Mouse (Mus musculus): ENCODE measurements around the gene Cabp4. TPM values are rescaled to one million over a fixed set of nuclear protein-coding genes. Genes with fewer than 3 reads are reported as not detected.
"Not testable (repeated sequence)": the region's sequence is repeated elsewhere in the genome, so short reads cannot be mapped to it uniquely, and the experiment has no call there.

Gene Cabp4
- polyA plus RNA-seq, 1 experiment from 2014 or later: 0.31 TPM

DNA sequence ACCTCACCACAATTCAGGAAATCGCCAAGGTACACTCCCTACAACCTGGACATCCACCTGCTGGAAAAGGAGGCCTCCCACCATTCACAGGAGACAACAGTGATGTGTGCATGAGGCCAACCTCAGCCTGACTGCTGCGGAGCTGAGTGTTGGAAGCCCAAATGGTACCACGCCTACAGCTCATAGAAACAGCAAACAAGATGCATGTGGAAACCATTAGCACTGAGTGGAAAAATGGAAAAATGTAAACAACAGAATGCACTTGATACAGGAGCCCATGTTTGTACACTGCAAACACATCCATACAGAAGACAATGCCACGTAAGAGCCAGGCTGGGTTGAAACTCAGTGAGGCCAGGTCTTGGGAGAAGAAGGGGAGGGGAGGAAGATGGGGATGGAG lies 19.4 kb downstream of the Cabp4 start:
- H3K9me3 ChIP-seq (ENCODE audit: control insufficient read depth, low read length): no peaks in the 10 kb centered on the region
- no peak overlapping the region for H3K4me2 ChIP-seq (ENCODE audit: low read depth, low read length)
- H3K4me1 ChIP-seq (ENCODE audit: control insufficient read depth, insufficient read depth, low read length): peaks cover 13% of the 10 kb centered on the region
- 89% methylated on average over 4 of the region's 4 CpGs for WGBS
- no peak overlapping the region for H3K27ac ChIP-seq (ENCODE audit: low read depth, low read length)
- no peak overlapping the region for H3K9ac ChIP-seq (replicated peaks; ENCODE audit: low read depth, low read length)
- H3K27me3 ChIP-seq (ENCODE audit: control insufficient read depth, insufficient read depth, low read length): no peaks in the 10 kb centered on the region
- no peak overlapping the region for H3K4me3 ChIP-seq (ENCODE audit: low read depth, low read length)
- no peak for ATAC-seq (ENCODE audit: low read depth)
- H3K36me3 ChIP-seq (ENCODE audit: control insufficient read depth, insufficient read depth, low read length): peaks cover 10% of the 10 kb centered on the region; the same call in 1 of the 2 replicates

DNA sequence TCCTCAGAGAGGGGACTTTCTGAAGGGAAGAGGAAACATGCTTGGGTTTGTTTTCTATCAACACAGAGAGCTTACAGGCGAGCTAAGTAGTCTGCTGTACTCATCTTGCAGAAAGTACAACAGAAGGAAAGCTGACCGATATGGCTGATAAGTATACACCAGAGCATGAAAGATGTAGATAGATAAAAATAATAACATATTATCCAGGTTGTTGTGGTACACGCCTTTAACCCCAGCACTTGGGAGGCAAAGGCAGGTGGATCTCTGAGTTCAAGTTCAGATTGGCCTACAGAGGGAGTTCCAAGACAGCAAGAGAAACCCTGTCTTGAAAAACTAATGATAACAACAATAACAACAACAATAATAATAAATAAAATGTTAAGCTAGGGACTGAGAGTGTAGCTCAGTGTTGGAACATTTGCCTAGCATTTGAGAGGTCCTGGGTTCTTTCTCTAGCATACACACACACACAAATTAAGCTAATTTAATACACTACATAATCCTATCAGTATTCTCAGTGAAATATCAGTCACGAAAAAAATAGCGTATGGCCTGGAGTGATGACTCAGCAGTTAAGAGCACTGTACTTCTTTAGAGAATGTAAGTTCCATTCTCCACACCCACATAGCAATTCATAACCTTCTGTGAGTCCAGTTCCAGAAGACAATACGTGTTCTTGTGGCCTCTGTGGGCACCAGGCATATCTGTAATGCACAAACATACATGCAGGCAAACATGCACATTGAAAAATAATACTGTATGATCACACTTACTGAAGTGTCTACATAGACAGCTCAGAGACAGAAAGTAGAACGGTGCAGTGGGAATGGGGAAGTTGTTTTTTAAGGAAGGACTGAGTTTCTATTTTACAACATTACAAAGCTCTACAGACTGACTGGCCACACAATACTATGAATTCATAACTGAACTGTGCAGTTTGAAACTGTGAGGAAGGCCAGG lies 21.1 kb downstream of the Cabp4 start:
- H3K4me3 ChIP-seq (ENCODE audit: low read depth, low read length): no peak overlapping the region
- H3K9ac ChIP-seq (replicated peaks; ENCODE audit: low read depth, low read length): no peak overlapping the region
- ATAC-seq (ENCODE audit: low read depth): no peak
- peaks cover 13% of the 10 kb centered on the region for H3K4me1 ChIP-seq (ENCODE audit: control insufficient read depth, insufficient read depth, low read length)
- H3K4me2 ChIP-seq (ENCODE audit: low read depth, low read length): no peak overlapping the region
- H3K9me3 ChIP-seq (ENCODE audit: control insufficient read depth, low read length): no peaks in the 10 kb centered on the region
- no peaks in the 10 kb centered on the region for H3K36me3 ChIP-seq (ENCODE audit: control insufficient read depth, insufficient read depth, low read length)
- H3K27me3 ChIP-seq (ENCODE audit: control insufficient read depth, insufficient read depth, low read length): no peaks in the 10 kb centered on the region
- no peak overlapping the region for H3K27ac ChIP-seq (ENCODE audit: low read depth, low read length)
- 87% methylated on average over 7 of the region's 7 CpGs for WGBS

DNA sequence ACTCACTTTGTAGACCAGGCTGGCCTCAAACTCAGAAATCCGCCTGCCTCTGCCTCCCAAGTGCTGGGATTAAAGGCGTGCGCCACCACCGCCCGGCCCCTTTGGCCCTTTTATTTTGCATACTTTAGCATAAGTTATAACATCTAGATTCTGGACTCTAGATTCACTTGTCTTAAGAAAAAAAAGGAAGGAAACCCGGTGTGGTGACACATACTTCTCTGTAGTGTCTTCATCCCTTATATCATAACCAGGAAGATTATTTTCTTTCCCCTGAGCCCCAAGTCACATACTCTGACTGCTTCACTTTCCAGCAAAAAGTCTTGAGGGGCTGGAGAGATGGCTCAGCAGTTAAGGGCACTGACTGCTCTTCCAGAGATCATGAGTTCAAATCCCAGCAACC lies 21.9 kb downstream of the Cabp4 start:
- not testable (repeated sequence) for H3K36me3 ChIP-seq (ENCODE audit: control insufficient read depth, insufficient read depth, low read length); H3K4me3 ChIP-seq (ENCODE audit: low read depth, low read length); H3K27ac ChIP-seq (ENCODE audit: low read depth, low read length); ATAC-seq (ENCODE audit: low read depth); H3K9me3 ChIP-seq (ENCODE audit: control insufficient read depth, low read length); H3K27me3 ChIP-seq (ENCODE audit: control insufficient read depth, insufficient read depth, low read length); H3K9ac ChIP-seq (replicated peaks; ENCODE audit: low read depth, low read length); H3K4me2 ChIP-seq (ENCODE audit: low read depth, low read length)
- peaks cover 10% of the 10 kb centered on the region for H3K4me1 ChIP-seq (ENCODE audit: control insufficient read depth, insufficient read depth, low read length)
- WGBS: 56% methylated on average over 6 of the region's 6 CpGs

DNA sequence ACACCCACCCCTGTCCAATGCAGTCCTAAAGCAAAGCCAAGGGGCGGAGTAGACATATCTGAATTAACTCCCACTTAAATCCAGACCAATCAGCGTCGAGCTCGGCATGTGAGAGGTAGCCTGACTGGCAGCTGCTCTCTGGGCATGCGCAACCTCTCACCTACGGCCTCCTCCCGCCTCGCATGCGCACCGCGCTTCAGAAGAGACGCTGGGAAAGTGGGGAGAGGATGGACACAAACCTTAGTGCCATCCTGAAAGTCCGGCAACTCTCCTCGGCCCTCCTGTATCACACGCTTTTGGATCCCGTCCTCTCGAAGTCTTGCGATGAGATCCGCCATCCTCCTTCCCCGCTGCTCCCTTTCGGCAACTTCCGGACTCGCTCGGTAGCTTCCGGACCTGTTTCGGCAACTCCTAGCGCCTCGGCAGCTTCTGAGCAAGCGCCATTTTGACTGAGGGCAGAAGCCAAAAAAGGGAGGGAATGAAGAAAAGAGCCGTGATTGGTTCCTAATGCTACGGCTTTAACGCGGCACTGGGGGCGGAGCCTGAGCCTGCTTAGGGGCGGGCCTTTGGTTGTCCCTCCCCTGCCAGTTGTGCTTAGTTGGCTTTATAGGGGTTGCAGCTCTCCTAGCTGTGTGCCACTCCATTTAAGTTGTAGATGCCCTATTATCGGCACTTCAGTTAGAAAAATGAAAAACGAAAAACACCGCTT lies 22.6 kb downstream of the Cabp4 start:
- Histone ChIP-seq H3K4me2 (ENCODE audit: low read depth, low read length) (peak overlapping the region; percentile 41), H3K9ac (replicated peaks; ENCODE audit: low read depth, low read length) (peak overlapping the region; percentile 43; the same call in 1 of the 2 replicates), H3K4me3 (ENCODE audit: low read depth, low read length) (peak overlapping the region; percentile 40), H3K27ac (ENCODE audit: low read depth, low read length) (peak overlapping the region; percentile 76; the same call in 1 of the 2 replicates), H3K9me3 (ENCODE audit: control insufficient read depth, low read length) (no peaks in the 10 kb centered on the region), H3K27me3 (ENCODE audit: control insufficient read depth, insufficient read depth, low read length) (no peaks in the 10 kb centered on the region), H3K36me3 (ENCODE audit: control insufficient read depth, insufficient read depth, low read length) (peaks cover 4% of the 10 kb centered on the region; the same call in 1 of the 2 replicates), H3K4me1 (ENCODE audit: control insufficient read depth, insufficient read depth, low read length) (peaks cover 6% of the 10 kb centered on the region; the same call in 1 of the 2 replicates)
- ATAC-seq (ENCODE audit: low read depth): peak; percentile 84
- WGBS: 4% methylated on average over 38 of the region's 38 CpGs

DNA sequence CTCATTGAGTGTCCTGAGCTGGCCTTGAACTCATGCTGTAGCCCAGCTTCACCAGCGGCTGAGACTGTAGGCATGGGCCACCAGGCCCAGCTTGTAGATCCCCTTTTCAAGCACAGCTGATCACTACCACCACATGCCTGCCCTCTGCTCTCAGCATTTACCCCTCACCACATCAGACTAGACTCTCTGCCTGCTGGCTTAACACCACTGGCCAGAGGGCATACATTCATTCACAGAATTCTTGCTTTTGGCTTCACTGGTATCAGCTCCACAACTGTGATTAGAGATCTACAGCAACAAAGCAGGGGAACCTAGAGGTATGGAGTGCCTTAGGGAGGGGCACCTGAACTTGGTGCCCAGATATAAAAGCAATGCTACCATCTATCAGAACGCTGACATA lies 23.3 kb downstream of the Cabp4 start:
- H3K27me3 ChIP-seq (ENCODE audit: control insufficient read depth, insufficient read depth, low read length): no peaks in the 10 kb centered on the region
- no peak for ATAC-seq (ENCODE audit: low read depth)
- no peak overlapping the region for H3K27ac ChIP-seq (ENCODE audit: low read depth, low read length)
- H3K9me3 ChIP-seq (ENCODE audit: control insufficient read depth, low read length): no peaks in the 10 kb centered on the region
- peaks cover 6% of the 10 kb centered on the region; the same call in 1 of the 2 replicates for H3K4me1 ChIP-seq (ENCODE audit: control insufficient read depth, insufficient read depth, low read length)
- no peak overlapping the region for H3K9ac ChIP-seq (replicated peaks; ENCODE audit: low read depth, low read length)
- H3K4me2 ChIP-seq (ENCODE audit: low read depth, low read length): peak overlapping the region; percentile 41
- 93% methylated on average over 2 of the region's 2 CpGs for WGBS
- H3K4me3 ChIP-seq (ENCODE audit: low read depth, low read length): peak overlapping the region; percentile 40; the same call in 1 of the 2 replicates
- H3K36me3 ChIP-seq (ENCODE audit: control insufficient read depth, insufficient read depth, low read length): peaks cover 6% of the 10 kb centered on the region

DNA sequence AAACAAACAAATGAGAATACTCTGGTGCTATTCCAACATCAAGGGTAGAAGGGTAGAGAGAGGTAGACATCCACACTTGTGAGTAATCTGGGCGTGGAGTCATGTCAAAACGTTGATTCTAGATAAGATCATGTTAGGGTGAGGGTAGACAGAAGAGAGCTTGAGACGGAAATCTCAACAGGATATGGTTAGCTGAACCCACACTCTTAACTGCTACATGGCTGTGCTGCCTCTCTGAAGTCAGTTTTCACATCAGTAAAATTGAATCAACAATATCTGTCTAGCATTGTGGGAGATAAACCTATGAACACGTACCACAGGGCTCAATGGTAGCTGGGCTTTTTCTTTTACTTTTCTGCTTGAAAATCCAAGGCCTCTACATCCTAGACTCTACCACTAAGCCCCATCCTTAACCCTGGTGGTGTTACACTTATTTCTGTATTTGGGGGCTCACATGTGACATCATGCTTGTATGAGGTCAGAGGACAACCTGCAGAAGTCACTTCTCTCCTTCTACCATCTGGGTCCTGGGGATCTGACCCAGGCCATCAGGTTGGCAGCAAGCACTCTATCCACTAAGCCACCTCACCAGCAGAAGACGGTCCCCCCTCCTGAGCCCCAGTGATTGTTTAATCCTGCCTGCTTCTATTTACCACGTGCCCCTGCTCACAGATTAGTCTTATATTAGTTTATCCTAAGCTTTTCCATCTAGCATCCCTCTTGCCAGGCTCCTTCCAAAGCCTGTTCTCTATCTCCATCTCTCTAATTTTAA lies 23.9 kb downstream of the Cabp4 start:
- Histone ChIP-seq H3K4me3 (ENCODE audit: low read depth, low read length) (no peak overlapping the region), H3K9ac (replicated peaks; ENCODE audit: low read depth, low read length) (no peak overlapping the region), H3K9me3 (ENCODE audit: control insufficient read depth, low read length) (no peaks in the 10 kb centered on the region), H3K27ac (ENCODE audit: low read depth, low read length) (no peak overlapping the region), H3K36me3 (ENCODE audit: control insufficient read depth, insufficient read depth, low read length) (peaks cover 12% of the 10 kb centered on the region), H3K27me3 (ENCODE audit: control insufficient read depth, insufficient read depth, low read length) (no peaks in the 10 kb centered on the region), H3K4me1 (ENCODE audit: control insufficient read depth, insufficient read depth, low read length) (peaks cover 6% of the 10 kb centered on the region; the same call in 1 of the 2 replicates), H3K4me2 (ENCODE audit: low read depth, low read length) (no peak overlapping the region)
- 95% methylated on average over 6 of the region's 6 CpGs for WGBS
- no peak for ATAC-seq (ENCODE audit: low read depth)

DNA sequence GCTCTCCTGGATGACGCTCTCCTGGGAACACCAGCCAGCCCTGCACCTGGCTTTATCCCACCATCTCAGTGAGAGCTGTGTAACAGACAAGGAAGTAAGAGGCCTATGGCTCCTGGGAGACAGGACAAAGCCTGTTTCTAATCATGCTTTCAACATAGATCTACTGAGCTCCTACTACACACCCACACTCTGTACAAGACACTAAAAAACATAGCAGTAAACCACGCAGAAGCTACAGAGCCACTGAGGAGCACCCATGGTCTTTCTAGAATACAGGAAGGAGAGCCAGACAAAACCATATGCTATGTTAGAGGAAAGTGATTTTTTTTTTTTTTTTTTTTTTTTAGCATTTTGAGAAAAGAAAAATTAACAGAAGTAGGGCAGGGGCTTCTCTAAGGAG lies 25.5 kb downstream of the Cabp4 start:
- no peak for ATAC-seq (ENCODE audit: low read depth)
- H3K36me3 ChIP-seq (ENCODE audit: control insufficient read depth, insufficient read depth, low read length): peaks cover 27% of the 10 kb centered on the region
- WGBS: 97% methylated on average over 2 of the region's 2 CpGs

DNA sequence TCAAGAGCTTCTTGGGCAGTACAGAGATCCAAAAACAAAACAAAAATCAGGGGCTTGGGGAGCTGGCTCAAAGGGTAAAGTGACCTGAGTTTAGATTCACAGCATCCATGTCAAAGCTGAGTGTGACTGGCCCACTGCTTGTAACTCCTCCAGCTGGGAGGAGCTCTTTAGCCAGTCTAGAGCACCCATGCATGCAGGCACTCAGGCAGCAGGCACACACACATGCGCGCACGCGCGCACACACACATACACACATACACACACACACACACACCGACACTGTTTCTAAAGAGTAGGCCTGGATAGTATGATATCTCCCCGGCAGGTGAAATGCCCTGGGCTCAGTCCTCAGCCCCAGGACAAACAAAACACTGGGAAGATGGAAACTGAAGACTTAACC lies 26.8 kb downstream of the Cabp4 start:
- no peak for ATAC-seq (ENCODE audit: low read depth)
- Histone ChIP-seq H3K4me2 (ENCODE audit: low read depth, low read length) (no peak overlapping the region), H3K27ac (ENCODE audit: low read depth, low read length) (no peak overlapping the region), H3K4me3 (ENCODE audit: low read depth, low read length) (no peak overlapping the region), H3K9ac (replicated peaks; ENCODE audit: low read depth, low read length) (no peak overlapping the region), H3K4me1 (ENCODE audit: control insufficient read depth, insufficient read depth, low read length) (peaks cover 6% of the 10 kb centered on the region; the same call in 1 of the 2 replicates), H3K27me3 (ENCODE audit: control insufficient read depth, insufficient read depth, low read length) (no peaks in the 10 kb centered on the region), H3K36me3 (ENCODE audit: control insufficient read depth, insufficient read depth, low read length) (peaks cover 36% of the 10 kb centered on the region), H3K9me3 (ENCODE audit: control insufficient read depth, low read length) (no peaks in the 10 kb centered on the region)
- WGBS: 98% methylated on average over 7 of the region's 7 CpGs

More for the DNA sequence above, 25.5 kb downstream of the Cabp4 start:
- Histone ChIP-seq H3K4me2 (ENCODE audit: low read depth, low read length) (no peak overlapping the region), H3K27ac (ENCODE audit: low read depth, low read length) (no peak overlapping the region), H3K9me3 (ENCODE audit: control insufficient read depth, low read length) (no peaks in the 10 kb centered on the region), H3K27me3 (ENCODE audit: control insufficient read depth, insufficient read depth, low read length) (no peaks in the 10 kb centered on the region), H3K4me1 (ENCODE audit: control insufficient read depth, insufficient read depth, low read length) (peaks cover 6% of the 10 kb centered on the region; the same call in 1 of the 2 replicates), H3K4me3 (ENCODE audit: low read depth, low read length) (no peak overlapping the region), H3K9ac (replicated peaks; ENCODE audit: low read depth, low read length) (no peak overlapping the region)

All from neural tube, embryonic 14.5 days (tissue).